Mouse (Mus musculus) embryo, embryonic 10.5 days (tissue): ENCODE results near the gene Ppp2r2d.

Source experiments
- DNase-seq: peaks from one replicate; pipeline ENCODE4 v3.0.0-alpha.2; 2015; ENCODE audit warnings: low spot score

The Ppp2r2d gene

GRCm38 (mm10) chr7:138923756-138924425 lies 78.0 kb downstream of the Ppp2r2d start:
- peak; percentile 66 for DNase-seq

GRCm38 (mm10) chr7:138928456-138928855 lies 82.6 kb downstream of the Ppp2r2d start:
- no peak for DNase-seq
